Mouse (Mus musculus) T-helper 2 cell (primary cell): ENCODE results near the gene Ube2g1.

ENCODE experiments used
- in situ Hi-C: fragments of 300-600 bp; cut with MboI, MseI; formaldehyde crosslinking; loops from one replicate; pipeline ENCODE4 v1.15.1; 2025; ENCODE audit warnings: high pct_unique_total_duplicates

Gene Ube2g1

DNA sequence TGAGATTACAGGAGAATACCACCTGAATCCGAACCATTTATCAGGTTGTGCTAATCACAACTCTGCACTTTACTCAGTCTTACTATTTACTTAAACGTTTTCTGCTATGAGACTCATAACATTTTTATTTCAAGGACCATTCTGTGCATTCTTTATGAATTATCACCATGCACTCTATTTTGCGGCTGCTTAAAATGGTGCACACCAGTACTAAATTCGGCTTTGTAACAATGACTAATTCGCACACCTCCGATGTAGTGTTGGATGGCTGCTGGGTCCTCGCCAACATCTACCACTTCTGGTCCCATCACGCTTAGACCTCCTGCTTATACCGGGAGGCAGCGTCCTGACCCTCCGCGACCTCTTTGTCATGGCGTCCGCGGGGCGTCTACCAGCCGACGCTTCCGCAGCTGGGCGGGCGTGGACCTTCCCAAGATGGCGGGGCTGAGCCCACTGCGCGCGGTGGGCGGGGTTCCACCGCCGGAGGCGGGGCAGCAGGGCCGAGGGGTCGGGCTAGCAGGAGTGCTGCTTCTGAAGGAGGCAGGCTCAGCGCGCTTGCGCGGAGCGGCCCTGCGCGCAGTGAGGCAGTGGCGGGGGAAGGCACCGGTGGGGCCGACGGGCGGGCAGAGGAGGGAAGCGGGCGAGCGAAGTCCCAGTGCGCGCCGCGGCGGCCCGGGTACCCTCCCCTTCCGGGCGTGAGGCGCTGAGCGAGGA is at the start of gene Ube2g1:
TSS of gene Ube2g1 (plus strand) at position 590 of the 714 bp plus-strand sequence.
- in situ Hi-C loops = loop anchor here (5.0 kb wide), 1 partner anchor 80 kb away; no protein-coding TSS in a partner anchor

- in situ Hi-C loops = no loop called here
These were observed 48.9 kb upstream of the Ube2g1 start for GRCm38 (mm10) chr11:72558155-72558554.

GRCm38 (mm10) chr11:72560661-72561060 is 46.4 kb upstream of the Ube2g1 start:
- in situ Hi-C loops = no loop called here

DNA sequence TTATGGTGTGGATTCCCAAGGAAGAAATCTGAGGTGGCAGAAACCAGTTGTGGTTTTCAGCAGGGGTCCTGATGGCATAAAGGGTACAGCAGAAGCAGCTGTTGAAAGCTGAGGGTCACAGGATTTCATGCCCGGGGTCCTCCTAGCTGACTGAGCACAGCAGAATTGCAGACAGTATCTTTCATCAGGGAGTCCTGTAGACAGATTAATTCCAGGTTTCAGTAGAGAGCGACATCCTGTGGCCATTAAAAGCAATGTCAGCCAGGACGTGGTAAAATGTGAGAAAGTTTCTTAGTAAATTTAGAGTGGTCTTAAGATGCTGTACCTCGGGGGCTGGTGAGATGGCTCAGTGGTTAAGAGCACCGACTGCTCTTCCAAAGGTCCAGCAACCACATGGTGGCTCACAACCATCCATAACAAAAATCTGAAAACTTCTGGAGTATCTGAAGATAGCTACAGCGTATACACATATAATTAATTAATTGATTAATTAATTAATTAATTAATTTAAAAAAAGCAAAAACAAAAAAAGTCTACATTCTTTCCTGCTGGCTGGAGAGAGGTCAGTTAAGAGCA is 42.8 kb upstream of the Ube2g1 start:
- in situ Hi-C loops = no loop called here

DNA sequence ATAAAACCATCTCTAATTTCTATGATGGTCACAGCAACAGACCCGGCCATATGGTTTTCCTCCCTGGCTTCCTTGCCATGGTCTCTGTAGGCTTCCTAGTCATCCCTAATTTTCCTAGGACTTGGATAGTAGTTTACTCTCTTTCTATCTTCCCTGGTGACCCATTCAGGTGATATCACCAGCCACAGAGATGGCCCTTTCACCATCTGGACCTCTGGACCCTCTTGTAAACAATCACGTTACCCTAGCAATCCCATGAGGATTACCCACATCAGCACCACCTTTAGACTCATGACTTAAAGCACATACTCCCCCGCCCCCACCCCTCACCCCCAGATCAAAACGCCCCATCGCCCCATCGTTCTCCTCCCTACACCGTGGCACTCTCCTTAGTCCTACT is 40.8 kb upstream of the Ube2g1 start:
- in situ Hi-C loops = no loop called here

DNA sequence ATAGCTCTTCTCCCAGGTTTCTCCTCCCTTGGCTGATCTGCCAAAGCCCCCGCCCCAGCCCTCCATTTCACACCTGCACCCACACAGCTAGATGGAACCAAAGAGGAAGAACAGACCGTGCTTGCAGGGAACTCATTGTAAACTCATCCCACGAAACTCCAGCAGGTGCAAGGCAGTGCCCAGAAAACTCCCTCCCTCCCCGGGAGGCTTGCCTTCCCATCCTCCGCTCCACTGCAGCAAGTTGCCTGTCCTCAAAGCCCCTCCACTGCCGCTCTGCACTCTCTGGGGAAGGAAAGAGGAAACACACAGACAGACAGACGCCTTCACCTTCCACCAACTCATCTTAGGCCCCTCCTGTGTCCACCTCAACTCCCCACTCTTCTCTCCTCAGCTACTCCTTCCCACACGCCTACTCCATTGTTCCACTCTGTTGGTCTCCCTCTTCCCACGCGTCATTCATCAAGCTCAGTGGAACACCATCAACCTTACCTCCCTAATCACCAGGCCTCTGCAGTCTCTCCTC is 40.2 kb upstream of the Ube2g1 start:
- in situ Hi-C loops = no loop called here

DNA sequence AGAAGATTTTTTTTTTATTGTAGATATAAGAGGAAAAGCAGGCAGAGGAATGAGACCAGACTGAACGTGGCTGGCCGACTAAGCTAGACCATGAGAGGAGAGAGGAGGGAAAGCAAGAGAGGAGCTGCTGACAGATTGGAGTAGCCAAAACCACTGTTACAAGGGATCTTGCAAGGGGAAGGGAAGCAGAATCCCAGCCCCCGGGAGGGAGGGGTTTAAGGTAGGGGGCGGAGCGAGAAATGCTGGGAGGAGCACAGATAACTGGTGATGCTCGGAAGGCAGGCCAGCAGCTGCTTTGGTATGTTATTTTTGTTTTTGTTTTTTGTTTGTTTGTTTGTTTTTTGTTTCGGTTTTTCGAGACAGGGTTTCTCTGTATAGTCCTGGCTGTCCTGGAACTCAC is 38.0 kb upstream of the Ube2g1 start:
- in situ Hi-C loops = no loop called here

- in situ Hi-C loops = loop anchor here (10.0 kb wide), 3 partner anchors 165 to 475 kb away; partner anchors contain the start of gene Ncbp3
These were observed 37.3 kb upstream of the Ube2g1 start for GRCm38 (mm10) chr11:72569671-72570318.

DNA sequence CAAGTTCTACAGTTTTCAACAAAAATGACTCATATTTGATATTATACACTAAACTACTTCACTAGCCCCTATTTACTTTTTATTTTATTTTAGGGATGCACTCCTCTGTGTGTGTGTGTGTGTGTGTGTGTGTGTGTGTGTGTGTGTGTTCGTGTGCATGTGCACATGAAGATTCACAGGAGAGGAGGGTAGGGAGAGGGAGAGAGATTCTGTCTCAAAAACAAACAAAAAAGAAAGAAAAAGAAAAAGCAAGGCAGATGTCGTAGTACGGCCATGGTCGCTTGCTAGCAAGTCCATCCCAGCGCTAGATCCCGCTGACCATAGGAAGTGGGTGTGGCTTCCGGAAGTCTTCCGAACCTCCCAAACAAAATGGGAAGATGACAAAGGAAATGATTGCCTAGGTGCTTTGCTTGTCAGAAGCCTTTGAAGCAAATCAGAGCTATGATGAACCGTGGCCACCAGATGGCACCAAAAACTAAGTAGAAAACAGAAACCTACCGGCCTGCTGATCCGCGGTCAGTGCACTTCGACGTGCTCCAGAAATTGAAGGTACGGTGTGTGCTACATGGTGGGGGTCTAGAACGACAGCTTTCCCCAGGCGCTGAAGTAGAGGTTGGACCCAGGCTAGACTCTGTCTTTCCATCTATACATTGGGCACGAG is 36.6 kb upstream of the Ube2g1 start:
- in situ Hi-C loops = loop anchor here (10.0 kb wide), 3 partner anchors 164 to 474 kb away; partner anchors contain the start of gene Ncbp3

GRCm38 (mm10) chr11:72573819-72574218 is 33.3 kb upstream of the Ube2g1 start:
- in situ Hi-C loops = loop anchor here (10.0 kb wide), 3 partner anchors 161 to 471 kb away; partner anchors contain the start of gene Ncbp3

- in situ Hi-C loops = loop anchor here (5.0 to 10.0 kb wide), 5 partner anchors 86 to 469 kb away; partner anchors contain the start of genes Ncbp3 and P2rx1
These were observed 31.0 kb upstream of the Ube2g1 start for GRCm38 (mm10) chr11:72576111-72576465.

GRCm38 (mm10) chr11:72576466-72577351 is 30.4 kb upstream of the Ube2g1 start:
- in situ Hi-C loops = loop anchor here (5.0 to 10.0 kb wide), 5 partner anchors 86 to 468 kb away; partner anchors contain the start of genes Ncbp3 and P2rx1

- in situ Hi-C loops = loop anchor here (5.0 to 10.0 kb wide), 5 partner anchors 84 to 466 kb away; partner anchors contain the start of genes Ncbp3 and P2rx1
These were observed 28.6 kb upstream of the Ube2g1 start for GRCm38 (mm10) chr11:72578471-72578870.

DNA sequence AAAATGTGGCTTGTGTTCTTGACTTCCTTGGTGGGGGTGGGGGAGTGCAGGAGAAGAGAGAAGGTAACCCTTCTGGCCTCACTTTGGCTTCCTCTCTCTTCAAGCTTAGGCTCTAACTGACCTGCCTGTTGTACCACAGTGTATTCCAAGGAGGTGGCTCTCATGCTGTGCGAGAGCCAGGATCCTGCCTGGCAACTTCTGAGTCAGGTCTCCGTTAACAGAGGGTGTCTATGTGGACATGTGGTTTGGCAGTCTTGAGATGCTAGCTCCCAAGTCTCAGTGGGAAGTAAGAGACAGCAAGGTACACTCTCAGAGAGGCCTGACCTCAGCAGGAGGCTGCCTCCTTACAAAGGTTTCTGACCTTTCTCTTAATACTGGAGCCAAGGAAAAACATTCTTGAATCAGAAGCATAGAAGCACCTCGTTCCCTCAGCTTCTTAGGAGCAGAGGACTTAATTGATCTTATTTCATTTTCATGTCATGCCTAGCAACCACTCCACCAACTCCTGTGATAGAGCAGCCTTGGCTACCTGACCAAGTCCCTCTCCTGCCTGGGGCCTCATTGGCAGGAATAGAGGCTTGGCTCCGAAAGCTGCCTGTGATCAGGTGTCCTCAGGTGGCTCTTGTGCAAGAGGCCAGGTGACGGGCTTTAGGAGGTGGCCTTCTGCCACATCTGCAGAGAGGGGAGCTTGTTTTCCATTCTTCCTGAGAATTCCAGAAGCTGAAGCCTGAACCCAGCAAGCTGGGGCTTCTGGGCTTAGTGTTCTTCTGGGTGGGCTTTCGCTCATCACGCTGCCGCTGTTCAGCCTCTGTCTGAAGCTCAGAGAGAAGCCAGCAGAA is 25.3 kb upstream of the Ube2g1 start:
- in situ Hi-C loops = no loop called here

GRCm38 (mm10) chr11:72582448-72582705 is 24.7 kb upstream of the Ube2g1 start:
- in situ Hi-C loops = no loop called here

- in situ Hi-C loops = no loop called here
These were observed 24.0 kb upstream of the Ube2g1 start for GRCm38 (mm10) chr11:72583092-72583491.

- in situ Hi-C loops = no loop called here
These were observed 20.5 kb upstream of the Ube2g1 start for GRCm38 (mm10) chr11:72586570-72586969.

DNA sequence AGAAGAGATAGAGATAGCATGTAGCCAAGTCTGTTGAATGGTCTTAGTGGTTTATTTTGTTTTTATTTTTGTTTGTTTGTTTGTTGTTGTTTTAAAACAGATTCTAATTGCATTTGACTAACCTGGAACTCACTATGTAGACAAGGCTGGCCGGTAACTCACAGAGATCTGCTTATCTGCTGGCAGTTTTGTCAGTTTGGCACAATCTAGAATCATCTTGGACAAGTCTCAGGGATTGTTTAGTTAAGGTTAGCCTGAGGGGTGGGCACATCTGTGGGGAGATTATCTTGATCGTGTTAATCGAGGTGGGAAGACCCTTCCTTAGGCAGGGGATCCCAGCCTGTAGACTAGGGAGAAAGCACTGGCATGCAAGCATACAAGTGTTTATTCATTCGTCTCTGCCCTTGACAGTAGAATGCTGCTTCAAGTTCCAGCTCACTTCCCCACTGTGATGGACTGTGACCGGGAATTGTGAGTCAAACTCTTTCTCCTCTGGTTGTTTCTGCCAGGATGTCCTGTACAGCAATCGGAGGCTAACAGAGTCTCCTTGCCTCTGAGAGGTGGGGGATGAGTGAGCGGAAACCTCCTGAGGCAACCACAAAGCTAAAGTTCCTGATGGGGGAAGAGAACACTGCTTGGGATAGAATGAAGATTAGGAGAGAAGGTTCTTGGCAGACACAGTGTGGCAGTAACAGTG is 19.4 kb upstream of the Ube2g1 start:
- in situ Hi-C loops = no loop called here

DNA sequence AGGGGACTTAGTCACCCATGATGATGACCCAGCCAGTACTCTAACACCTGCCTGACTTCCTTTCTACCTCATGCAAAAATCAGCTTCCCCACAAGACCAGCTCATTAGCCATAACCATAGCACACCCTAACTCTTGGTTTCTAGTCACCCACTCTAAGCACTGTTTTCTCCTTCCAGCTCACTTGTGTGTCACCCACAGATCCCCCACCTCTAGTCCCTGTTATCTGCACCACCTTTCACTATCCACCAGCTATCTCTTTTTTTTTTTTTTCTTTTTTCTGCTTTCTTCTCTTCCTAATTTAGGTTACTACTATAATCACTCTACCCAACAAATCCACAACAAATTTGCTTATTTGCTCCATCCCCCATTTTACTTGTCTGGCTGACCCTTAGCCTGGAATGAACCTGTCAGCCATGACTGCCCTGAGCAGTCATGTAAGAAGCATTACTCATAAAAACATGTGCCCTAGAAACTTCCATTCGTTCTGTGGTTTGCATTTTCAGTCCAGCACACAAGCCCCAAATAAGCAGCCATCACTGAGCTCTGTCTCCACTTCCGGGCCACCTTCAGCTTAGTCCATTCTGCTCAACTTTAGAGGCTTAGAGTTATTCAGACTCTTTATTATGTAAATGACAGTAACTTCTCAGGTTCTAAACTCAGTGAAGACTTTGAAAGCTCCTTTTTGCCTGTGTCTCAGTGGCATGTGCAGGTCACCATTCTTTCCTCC is 11.9 kb upstream of the Ube2g1 start:
- in situ Hi-C loops = no loop called here
